Mouse (Mus musculus) midbrain, embryonic 14.5 days (tissue): ENCODE data around the gene Clca4a. TPM values are rescaled to one million over a fixed set of nuclear protein-coding genes. Genes with fewer than 3 reads are reported as not detected.
"Not testable (repeated sequence)": the region's sequence is repeated elsewhere in the genome, so short reads cannot be mapped to it uniquely, and the experiment has no call there.

Experiments used
- ATAC-seq: fragments of 200-750 bp; cut with Nextera tagmentation; 2 replicates; pipeline ENCODE4 v1.8.0; 2017; ENCODE audit warnings: moderate number of reproducible peaks, moderate library complexity; ENCODE audit not compliant: low FRiP score, low TSS enrichment
- DNase-seq: peaks from one replicate; pipeline ENCODE4 v3.0.0-alpha.2; 2015
- H3K27ac ChIP-seq: fragments of 300-500 bp; sonication (generic); replicated peaks from 2 replicates; pipeline ENCODE4 v1.5.1; 2014; ENCODE audit warnings: mild to moderate bottlenecking, low read depth, low read length, moderate library complexity
- H3K27me3 ChIP-seq: fragments of 300-500 bp; sonication (generic); 2 replicates; pipeline ENCODE4 v1.6.1; 2014; ENCODE audit warnings: low read length, control low read depth, mixed read lengths; ENCODE audit not compliant: control insufficient read depth, insufficient read depth
- H3K36me3 ChIP-seq: fragments of 300-500 bp; sonication (generic); 2 replicates; pipeline ENCODE4 v1.6.1; 2014; ENCODE audit warnings: low read length, control low read depth; ENCODE audit not compliant: control insufficient read depth, insufficient read depth
- H3K4me1 ChIP-seq: fragments of 300-500 bp; sonication (generic); 2 replicates; pipeline ENCODE4 v1.6.1; 2014; ENCODE audit warnings: mild to moderate bottlenecking, antibody characterized with exemption, low read length, control low read depth; ENCODE audit not compliant: control insufficient read depth, insufficient read depth
- H3K4me2 ChIP-seq: fragments of 300-500 bp; sonication (generic); 2 replicates; pipeline ENCODE4 v1.6.1; 2014; ENCODE audit warnings: mild to moderate bottlenecking, low read length, moderate library complexity
- H3K4me3 ChIP-seq: fragments of 300-500 bp; sonication (generic); replicated peaks from 2 replicates; pipeline ENCODE4 v1.5.1; 2014; ENCODE audit warnings: low read depth, low read length
- H3K9ac ChIP-seq: fragments of 300-500 bp; sonication (generic); replicated peaks from 2 replicates; pipeline ENCODE4 v1.6.1; 2014; ENCODE audit warnings: mild to moderate bottlenecking, low read length, moderate library complexity
- H3K9me3 ChIP-seq: fragments of 300-500 bp; sonication (generic); 2 replicates; pipeline ENCODE4 v1.6.1; 2016; ENCODE audit warnings: low read length, control low read depth, mixed read lengths; ENCODE audit not compliant: control insufficient read depth
- WGBS: fragments of 180-500 bp; shearing (Covaris S2); extraction: QIAGEN DNeasy Blood & Tissue Kit; methylation state at CpG from one replicate; pipeline ENCODE4 v1.1.7; 2014; 5-methylcytosine and 5-hydroxymethylcytosine counted together
- polyA plus RNA-seq: library from polyadenylated mRNA; unstranded; fragments of >200 nt; fragmentation: Nextera tagmentation; extraction: Ambion mirVana; gene quantifications from 2 replicates; pipeline ENCODE4 v1.2.1, GENCODE M21; 2014

Gene Clca4a
- polyA plus RNA-seq, 1 experiment from 2014 or later: not detected

DNA sequence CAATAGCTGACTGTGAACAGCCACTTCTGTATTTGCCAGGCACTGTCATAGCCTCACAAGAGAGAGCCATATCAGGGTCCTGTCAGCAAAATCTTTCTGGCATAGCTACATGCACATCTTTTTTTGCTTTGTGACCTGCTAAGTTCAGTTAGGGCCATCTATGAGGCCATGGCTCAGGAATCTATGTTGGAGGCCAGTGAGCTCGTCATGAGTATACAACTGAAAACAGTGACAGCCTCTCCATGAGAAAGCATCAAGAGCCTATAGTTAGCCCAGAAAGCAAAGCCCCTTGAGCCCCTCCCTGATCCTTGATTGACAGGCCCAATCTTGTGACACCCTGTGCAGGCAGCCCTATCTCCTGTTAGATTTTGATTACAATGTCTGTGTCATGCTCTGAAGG, 1.2 kb upstream of the Clca4a start:
- no peak overlapping the region for H3K4me3 ChIP-seq
- H3K27ac ChIP-seq: no peak overlapping the region
- H3K9me3 ChIP-seq: no peaks in the 10 kb centered on the region
- no peak for DNase-seq
- no peak overlapping the region for H3K4me2 ChIP-seq
- no peak overlapping the region for H3K9ac ChIP-seq
- no peaks in the 10 kb centered on the region for H3K27me3 ChIP-seq
- 32% methylated on average over 1 of the region's 1 CpGs for WGBS
- H3K4me1 ChIP-seq: no peaks in the 10 kb centered on the region
- H3K36me3 ChIP-seq: no peaks in the 10 kb centered on the region
- no peak for ATAC-seq

DNA sequence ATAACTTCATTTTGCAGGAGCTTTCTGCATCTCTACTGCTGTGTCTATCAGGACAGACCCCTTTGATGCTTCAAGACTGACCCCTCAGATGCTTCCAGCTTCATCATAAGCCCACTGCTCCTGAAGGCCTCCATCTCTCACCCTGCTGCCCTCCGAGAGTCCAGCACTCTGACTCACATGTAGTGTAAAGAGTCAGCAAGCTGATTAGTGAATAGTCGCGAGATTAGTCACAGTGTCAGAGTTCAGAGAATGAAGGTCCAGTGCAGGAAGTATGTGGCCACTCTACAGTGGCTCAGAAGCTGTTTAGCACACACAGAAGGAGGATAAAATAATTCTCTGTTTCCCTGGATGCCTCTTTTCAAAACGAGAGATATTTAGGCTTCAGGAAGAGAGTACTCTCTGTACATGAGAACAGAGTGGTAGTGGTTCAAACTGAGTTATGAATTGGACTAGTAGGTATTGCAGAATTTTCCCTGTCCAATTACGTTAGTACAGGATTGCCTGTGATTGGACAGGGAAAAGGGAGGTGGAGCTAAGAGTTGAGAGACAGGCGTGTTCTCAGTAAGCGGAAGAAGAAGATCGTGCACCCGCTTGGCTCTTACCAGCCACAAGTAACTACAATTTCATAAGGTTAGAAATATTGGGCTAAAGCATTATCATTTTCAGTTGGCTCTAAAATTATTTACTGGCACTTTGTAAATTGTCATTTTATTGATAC, 3.1 kb downstream of the Clca4a start:
- no peak for DNase-seq

DNA sequence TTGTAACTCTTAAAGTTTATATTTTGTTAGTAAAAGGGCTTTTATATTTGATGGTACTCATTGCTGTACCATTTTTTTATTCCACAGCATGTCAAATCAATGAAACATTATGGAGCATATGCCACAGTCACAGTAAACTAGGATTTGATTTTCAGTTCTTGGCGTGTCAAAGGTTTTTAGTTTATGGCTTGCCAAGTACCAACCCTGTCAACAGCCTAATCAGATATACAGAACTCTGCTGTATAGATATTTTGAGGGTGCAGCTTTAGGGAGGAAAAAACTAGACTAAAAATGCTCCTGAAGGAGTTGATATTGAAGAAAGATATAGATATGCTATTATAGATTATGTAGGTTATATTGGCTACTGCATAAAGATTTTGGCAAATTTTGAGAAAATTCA, 5.1 kb downstream of the Clca4a start:
- DNase-seq (no peak), ATAC-seq (no peak)
- Histone ChIP-seq H3K9ac (no peak overlapping the region), H3K4me1 (no peaks in the 10 kb centered on the region), H3K27ac (no peak overlapping the region), H3K9me3 (no peaks in the 10 kb centered on the region), H3K4me2 (no peak overlapping the region), H3K27me3 (no peaks in the 10 kb centered on the region), H3K4me3 (no peak overlapping the region), H3K36me3 (no peaks in the 10 kb centered on the region)
- WGBS: 89% methylated on average over 1 of the region's 1 CpGs

More for the DNA sequence above, 3.1 kb downstream of the Clca4a start:
- H3K36me3 ChIP-seq: no peaks in the 10 kb centered on the region
- H3K27me3 ChIP-seq: no peaks in the 10 kb centered on the region
- WGBS: 67% methylated on average over 9 of the region's 9 CpGs
- no peak for ATAC-seq
- H3K4me1 ChIP-seq: no peaks in the 10 kb centered on the region
- no peak overlapping the region for H3K9ac ChIP-seq
- H3K4me2 ChIP-seq: no peak overlapping the region
- no peak overlapping the region for H3K4me3 ChIP-seq
- no peak overlapping the region for H3K27ac ChIP-seq
- H3K9me3 ChIP-seq: no peaks in the 10 kb centered on the region

DNA sequence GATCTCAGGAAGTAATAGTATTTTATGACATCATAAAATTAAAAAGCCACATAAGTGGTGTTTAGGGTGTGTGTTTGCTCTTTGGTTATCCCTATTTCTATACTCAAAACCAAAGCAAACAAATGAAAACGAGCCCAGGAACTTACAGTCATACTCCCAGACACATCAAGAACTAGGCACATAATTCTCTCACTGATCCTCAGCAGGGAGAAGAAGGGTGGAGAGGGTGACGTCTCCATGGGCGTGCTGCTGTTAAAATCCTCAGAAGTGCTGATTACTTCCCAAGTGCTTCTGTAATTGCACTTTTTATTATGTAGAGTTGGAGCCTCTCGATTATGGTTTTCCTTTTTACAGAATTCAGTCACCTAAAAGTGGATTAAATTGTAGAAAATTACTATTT, 8.8 kb downstream of the Clca4a start:
- no peaks in the 10 kb centered on the region for H3K27me3 ChIP-seq
- no peaks in the 10 kb centered on the region for H3K4me1 ChIP-seq
- H3K36me3 ChIP-seq: no peaks in the 10 kb centered on the region
- no peak overlapping the region for H3K27ac ChIP-seq
- no peak overlapping the region for H3K4me2 ChIP-seq
- DNase-seq (no peak), ATAC-seq (no peak)
- 79% methylated on average over 4 of the region's 4 CpGs for WGBS
- no peak overlapping the region for H3K9ac ChIP-seq
- H3K9me3 ChIP-seq: no peaks in the 10 kb centered on the region
- H3K4me3 ChIP-seq: no peak overlapping the region

DNA sequence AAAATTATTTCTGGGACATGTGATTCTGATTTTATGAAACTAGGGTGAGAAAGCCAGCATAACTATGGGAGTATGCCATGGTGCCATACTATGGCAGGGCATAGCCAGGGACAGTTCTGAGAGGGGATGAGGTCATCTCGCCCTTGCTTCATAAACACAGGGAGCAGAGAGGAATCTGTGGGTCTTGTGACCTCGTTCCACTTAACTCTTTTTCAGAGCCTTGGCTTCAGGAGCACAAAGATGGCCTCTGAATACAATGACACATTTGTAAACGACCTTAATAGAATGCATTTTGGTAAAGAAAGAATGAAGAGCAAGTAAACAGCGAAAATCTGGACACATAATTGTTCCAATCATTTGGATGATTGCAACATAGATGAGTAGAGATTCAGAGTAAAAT, 24.0 kb downstream of the Clca4a start:
- no peaks in the 10 kb centered on the region for H3K27me3 ChIP-seq
- H3K4me1 ChIP-seq: no peaks in the 10 kb centered on the region
- no peak overlapping the region for H3K27ac ChIP-seq
- no peak overlapping the region for H3K4me3 ChIP-seq
- ATAC-seq (no peak), DNase-seq (no peak)
- no peaks in the 10 kb centered on the region for H3K9me3 ChIP-seq
- no peak overlapping the region for H3K9ac ChIP-seq
- H3K36me3 ChIP-seq: no peaks in the 10 kb centered on the region
- H3K4me2 ChIP-seq: no peak overlapping the region
- WGBS: 73% methylated on average over 4 of the region's 4 CpGs

DNA sequence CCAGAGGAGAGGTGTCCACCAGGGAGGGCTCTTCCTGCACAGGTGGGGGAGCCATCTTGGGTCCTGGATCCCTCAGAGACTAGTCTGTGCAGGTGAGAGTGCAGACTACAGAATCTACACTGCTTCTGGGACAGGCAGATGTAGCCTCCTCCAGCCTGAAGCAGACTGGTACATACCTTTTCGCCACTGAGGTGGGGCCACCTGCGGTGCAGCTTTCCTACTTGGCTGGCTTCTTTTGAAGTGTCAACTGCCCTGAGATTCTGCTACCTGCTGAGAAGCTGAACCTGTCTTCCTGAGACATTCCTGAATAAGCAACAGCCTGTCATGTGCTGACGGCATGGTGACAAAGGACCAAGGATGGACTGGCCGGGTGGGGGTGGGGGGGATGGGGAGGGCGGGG, 27.5 kb downstream of the Clca4a start:
- not testable (repeated sequence) for H3K9ac ChIP-seq, H3K4me2 ChIP-seq, H3K9me3 ChIP-seq, ATAC-seq, H3K27me3 ChIP-seq, H3K4me3 ChIP-seq, H3K27ac ChIP-seq, H3K4me1 ChIP-seq, H3K36me3 ChIP-seq, DNase-seq
- WGBS: 21% methylated on average over 5 of the region's 5 CpGs

DNA sequence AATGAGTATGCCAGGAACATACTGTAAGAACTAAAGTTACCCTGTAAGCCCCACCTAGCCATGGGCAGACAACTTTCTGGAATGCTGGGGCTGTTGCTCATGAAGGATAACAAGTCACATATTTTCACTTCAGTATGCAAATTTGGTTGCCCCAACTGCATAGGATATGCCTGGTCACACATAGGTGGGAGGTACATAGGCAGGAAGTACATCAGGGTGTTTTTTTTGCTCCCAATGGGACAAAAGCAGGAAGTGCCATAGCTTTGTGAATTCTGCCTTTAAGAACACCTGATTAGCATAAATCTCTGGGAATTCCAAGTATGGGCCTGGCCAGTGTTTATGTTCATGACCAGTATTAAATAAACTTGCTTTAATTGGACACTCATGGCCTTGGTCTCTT, 41.2 kb downstream of the Clca4a start:
- not testable (repeated sequence) for ATAC-seq, H3K27ac ChIP-seq, H3K36me3 ChIP-seq, H3K9ac ChIP-seq, H3K4me1 ChIP-seq, DNase-seq, H3K4me3 ChIP-seq, H3K4me2 ChIP-seq, H3K9me3 ChIP-seq, H3K27me3 ChIP-seq

DNA sequence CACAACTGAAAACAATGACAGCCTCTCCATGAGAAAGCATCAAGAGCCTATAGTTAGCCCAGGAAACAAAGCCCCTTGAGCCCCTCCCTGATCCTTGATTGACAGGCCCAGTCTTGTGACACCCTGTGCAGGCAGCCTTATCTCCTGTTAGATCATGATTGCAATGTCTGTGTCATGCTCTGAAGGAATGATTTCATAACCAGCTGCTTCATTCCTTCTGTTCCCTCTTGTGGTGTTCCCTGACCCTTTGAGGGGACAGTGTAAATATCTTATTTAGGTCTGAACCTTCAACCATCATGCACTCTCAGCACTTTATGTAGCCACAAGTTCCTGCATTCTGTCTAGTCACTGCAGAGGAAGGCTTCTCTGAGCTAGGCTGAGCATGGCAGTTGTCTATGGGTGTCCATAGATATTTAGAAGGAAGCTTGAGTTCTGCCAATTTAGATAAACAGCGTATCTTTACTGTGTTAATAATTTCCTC, 41.8 kb downstream of the Clca4a start:
- Histone ChIP-seq H3K4me3 (no peak overlapping the region), H3K4me1 (no peaks in the 10 kb centered on the region), H3K36me3 (no peaks in the 10 kb centered on the region), H3K27me3 (no peaks in the 10 kb centered on the region), H3K9ac (no peak overlapping the region), H3K9me3 (no peaks in the 10 kb centered on the region), H3K27ac (no peak overlapping the region), H3K4me2 (no peak overlapping the region)
- 98% methylated on average over 1 of the region's 1 CpGs for WGBS
- ATAC-seq (no peak), DNase-seq (no peak)

DNA sequence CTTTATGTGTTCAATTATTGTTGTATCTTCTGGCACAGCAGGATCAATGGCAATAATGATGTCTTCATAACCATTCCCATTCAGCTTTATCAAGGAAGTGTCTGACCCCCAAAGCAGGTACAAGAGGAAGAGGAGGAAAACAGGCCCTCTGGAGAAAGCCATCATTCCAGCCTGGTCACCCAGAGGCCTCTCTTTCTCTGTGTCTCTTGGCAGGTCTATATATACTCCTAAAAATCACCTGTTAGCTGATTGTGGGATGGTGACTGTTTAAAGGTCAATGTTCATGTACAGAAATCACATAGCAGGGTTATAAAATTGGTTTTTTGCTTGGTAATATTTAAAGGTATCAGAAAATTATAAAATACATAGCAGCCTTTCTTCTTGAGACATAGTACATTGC, 42.5 kb downstream of the Clca4a start, which contains the start of gene Clca4b:
Gene Clca4b, minus strand, starts transcription at position 195 of the 400 bp plus-strand sequence.
- Histone ChIP-seq H3K4me3 (no peak within 1 kb of the TSS), H3K9ac (no peak within 1 kb of the TSS), H3K27me3 (no peaks in the 10 kb centered on the region), H3K4me2 (no peak within 1 kb of the TSS), H3K4me1 (no peaks in the 10 kb centered on the region), H3K9me3 (no peaks in the 10 kb centered on the region), H3K36me3 (no peaks in the 10 kb centered on the region), H3K27ac (no peak within 1 kb of the TSS)
- DNase-seq: no peak
- no peak for ATAC-seq
